Mouse (Mus musculus): ENCODE results near the gene Dmwd.

DNA sequence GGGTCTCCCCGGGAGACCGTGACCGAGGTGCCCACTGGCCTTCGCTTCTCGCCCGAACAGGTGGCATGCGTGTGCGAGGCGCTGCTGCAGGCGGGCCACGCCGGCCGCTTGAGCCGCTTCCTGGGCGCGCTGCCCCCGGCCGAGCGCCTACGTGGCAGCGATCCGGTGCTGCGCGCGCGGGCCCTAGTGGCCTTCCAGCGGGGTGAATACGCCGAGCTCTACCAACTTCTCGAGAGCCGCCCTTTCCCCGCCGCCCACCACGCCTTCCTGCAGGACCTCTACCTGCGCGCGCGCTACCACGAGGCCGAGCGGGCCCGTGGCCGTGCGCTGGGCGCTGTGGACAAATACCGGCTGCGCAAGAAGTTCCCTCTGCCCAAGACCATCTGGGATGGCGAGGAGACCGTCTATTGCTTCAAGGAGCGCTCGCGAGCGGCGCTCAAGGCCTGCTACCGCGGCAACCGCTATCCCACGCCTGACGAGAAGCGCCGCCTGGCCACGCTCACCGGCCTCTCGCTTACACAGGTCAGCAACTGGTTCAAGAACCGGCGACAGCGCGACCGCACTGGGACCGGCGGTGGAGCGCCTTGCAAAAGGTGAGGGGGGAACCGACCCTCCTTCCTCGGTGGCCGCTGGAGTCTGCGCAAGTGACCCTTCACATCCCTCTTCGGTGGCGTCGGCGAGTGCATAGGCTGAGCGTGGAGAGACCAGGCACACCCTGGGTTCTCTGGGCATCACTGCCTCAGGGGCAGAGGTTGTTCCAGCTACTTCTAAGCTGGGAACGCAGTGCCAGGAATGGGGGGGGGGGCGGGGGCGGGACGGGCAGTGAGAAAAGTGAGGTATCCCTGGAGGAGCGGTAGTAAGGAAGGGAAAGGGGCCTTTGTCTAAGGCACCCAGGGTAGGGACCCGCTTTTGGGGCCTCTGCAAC lies 19.1 kb downstream of the Dmwd start:
- TF ChIP-seq CTCF (IDR thresholded peaks at IDR 0.05; ENCODE audit: low read depth) (no peak), EP300 (IDR thresholded peaks at IDR 0.05; ENCODE audit: low read depth) (no peak)

All from liver, postnatal 0 days (tissue).